Mouse (Mus musculus): ENCODE measurements around the gene Samd5.

DNA sequence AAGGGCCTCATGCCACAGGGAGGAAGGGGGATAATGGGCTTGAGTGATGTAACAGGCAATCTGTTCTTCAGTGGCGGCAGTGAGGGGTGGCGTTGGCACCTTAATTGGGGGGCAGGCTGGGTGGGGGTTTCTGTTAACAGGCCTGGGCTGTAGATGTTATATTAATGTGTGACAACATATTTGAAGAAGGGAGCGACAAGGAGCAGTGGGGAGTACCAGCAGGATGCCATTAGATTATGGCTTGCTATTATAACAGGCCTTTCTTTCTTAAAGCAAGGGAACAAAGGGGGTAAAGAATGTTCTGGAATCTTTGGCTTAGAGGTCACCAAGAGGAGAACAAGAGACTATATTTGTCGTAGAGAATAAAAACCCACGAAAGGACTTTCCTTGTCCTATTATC, 4.9 kb upstream of the Samd5 start:
- TF ChIP-seq POLR2A (IDR thresholded peaks at IDR 0.05; ENCODE audit: low read depth, low read length) (no peak), CTCF (IDR thresholded peaks at IDR 0.05; ENCODE audit: extremely low read depth, insufficient read length, insufficient replicate concordance, low read depth, low read length) (no peak)

Measured in small intestine, adult 2 months (tissue).